Mouse (Mus musculus) forebrain, embryonic 14.5 days (tissue): ENCODE data around the gene Ggta1. TPM values are rescaled to one million over a fixed set of nuclear protein-coding genes. Genes with fewer than 3 reads are reported as not detected.

ENCODE experiments used
- ATAC-seq: fragments of 200-750 bp; cut with Nextera tagmentation; 2 replicates; pipeline ENCODE4 v1.8.0; 2017; ENCODE audit warnings: mild to moderate bottlenecking, moderate library complexity
- DNase-seq: peaks from one replicate; pipeline ENCODE4 v3.0.0-alpha.2; 2015; ENCODE audit warnings: low spot score
- H3K27ac ChIP-seq: fragments of 300-500 bp; sonication (generic); 2 replicates; pipeline ENCODE4 v1.5.1; 2014; ENCODE audit warnings: low read depth, mild to moderate bottlenecking, control low read depth, low read length, moderate library complexity
- H3K27me3 ChIP-seq: fragments of 300-500 bp; sonication (generic); replicated peaks from 2 replicates; pipeline ENCODE4 v1.6.1; 2014; ENCODE audit warnings: low read length, control low read depth, mixed read lengths; ENCODE audit not compliant: control insufficient read depth, insufficient read depth
- H3K36me3 ChIP-seq: fragments of 300-500 bp; sonication (generic); 2 replicates; pipeline ENCODE4 v1.6.1; 2014; ENCODE audit warnings: low read length, control low read depth; ENCODE audit not compliant: control insufficient read depth, insufficient read depth
- H3K4me1 ChIP-seq: fragments of 300-500 bp; sonication (generic); 2 replicates; pipeline ENCODE4 v1.6.1; 2014; ENCODE audit warnings: antibody characterized with exemption, low read length, control low read depth; ENCODE audit not compliant: control insufficient read depth, insufficient read depth
- H3K4me2 ChIP-seq: fragments of 300-500 bp; sonication (generic); 2 replicates; pipeline ENCODE4 v1.6.1; 2014; ENCODE audit warnings: mild to moderate bottlenecking, control low read depth, low read length
- H3K4me3 ChIP-seq: fragments of 300-500 bp; sonication (generic); 2 replicates; pipeline ENCODE4 v1.5.1; 2014; ENCODE audit warnings: low read depth, low read length, control low read depth
- H3K9ac ChIP-seq: fragments of 300-500 bp; sonication (generic); 2 replicates; pipeline ENCODE4 v1.6.1; 2014; ENCODE audit warnings: mild to moderate bottlenecking, low read length, control low read depth, moderate library complexity
- H3K9me3 ChIP-seq: fragments of 300-500 bp; sonication (generic); replicated peaks from 2 replicates; pipeline ENCODE4 v1.6.1; 2016; ENCODE audit warnings: low read length, control low read depth, mixed read lengths; ENCODE audit not compliant: control insufficient read depth
- WGBS: fragments of 180-500 bp; shearing (Covaris S2); extraction: QIAGEN DNeasy Blood & Tissue Kit; methylation state at CpG from one replicate; pipeline ENCODE4 v1.1.7; 2014; 5-methylcytosine and 5-hydroxymethylcytosine counted together
- polyA plus RNA-seq: library from polyadenylated mRNA; unstranded; fragments of >200 nt; fragmentation: Nextera tagmentation; extraction: Ambion mirVana; gene quantifications from 2 replicates; pipeline ENCODE4 v1.2.1, GENCODE M21; 2014

The Ggta1 gene
- polyA plus RNA-seq, 1 experiment from 2014 or later, result 6.1 TPM

GRCm38 (mm10) chr2:35412246-35412645, 50.8 kb downstream of the Ggta1 start:
- Histone ChIP-seq H3K27ac (no peak overlapping the region), H3K4me2 (no peak overlapping the region), H3K36me3 (no peaks in the 10 kb centered on the region), H3K9ac (no peak overlapping the region), H3K4me1 (no peaks in the 10 kb centered on the region), H3K9me3 (no peaks in the 10 kb centered on the region), H3K4me3 (no peak overlapping the region), H3K27me3 (no peaks in the 10 kb centered on the region)
- ATAC-seq (no peak), DNase-seq (no peak)
- WGBS, result 78% methylated on average over 2 of the region's 2 CpGs

DNA sequence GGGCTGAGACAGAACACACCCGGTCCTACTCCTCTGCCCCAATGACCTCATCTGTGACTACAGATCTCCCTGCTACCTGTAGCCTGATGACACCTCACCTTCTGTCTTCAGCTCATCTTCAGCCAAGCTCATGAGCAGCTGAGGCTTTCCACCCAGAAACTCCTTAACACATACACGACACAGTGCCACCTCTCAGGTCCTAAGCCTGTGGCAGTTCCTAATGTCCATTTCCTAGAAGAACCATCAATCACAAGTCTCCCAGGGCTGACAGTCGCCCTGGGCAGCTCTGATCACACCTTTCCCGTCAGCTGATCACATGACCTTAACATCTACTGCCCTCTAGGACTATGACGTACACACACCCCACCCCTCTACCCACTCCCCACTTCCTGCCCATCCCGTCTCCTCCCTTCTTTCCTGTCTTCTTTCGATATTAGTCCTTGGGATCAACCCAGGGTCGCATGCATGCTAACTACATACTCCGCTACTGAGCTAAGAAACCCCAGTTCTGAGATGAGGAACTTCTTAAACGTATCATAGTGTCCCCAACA, 51.3 kb downstream of the Ggta1 start:
- H3K9me3 ChIP-seq, result no peaks in the 10 kb centered on the region
- no peak overlapping the region for H3K9ac ChIP-seq
- H3K4me2 ChIP-seq, result no peak overlapping the region
- no peak overlapping the region for H3K4me3 ChIP-seq
- no peak overlapping the region for H3K27ac ChIP-seq
- no peaks in the 10 kb centered on the region for H3K27me3 ChIP-seq
- H3K4me1 ChIP-seq, result no peaks in the 10 kb centered on the region
- DNase-seq (no peak), ATAC-seq (no peak)
- 83% methylated on average over 10 of the region's 10 CpGs for WGBS
- H3K36me3 ChIP-seq, result no peaks in the 10 kb centered on the region

DNA sequence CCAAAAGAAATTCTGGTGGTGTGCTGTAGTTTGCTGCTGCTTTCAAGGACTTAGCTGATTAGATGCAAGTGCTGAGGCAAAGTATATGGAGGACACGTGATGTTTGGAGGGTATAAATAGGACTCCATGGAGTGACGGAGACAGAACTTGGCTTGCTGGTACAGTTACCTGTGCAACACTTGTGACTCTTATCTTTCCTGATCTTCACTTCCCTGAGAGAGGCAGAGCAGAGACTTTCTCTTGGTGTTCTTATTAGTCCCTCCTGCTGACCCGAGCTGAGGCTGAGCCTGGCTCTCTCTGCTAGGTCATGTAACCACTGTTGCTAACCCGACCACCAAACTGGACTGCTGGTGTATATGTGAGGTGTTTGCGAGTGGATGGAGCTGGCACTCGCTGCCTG, 53.6 kb downstream of the Ggta1 start:
- ATAC-seq (no peak), DNase-seq (no peak)
- Histone ChIP-seq H3K9me3 (no peaks in the 10 kb centered on the region), H3K4me2 (no peak overlapping the region), H3K36me3 (no peaks in the 10 kb centered on the region), H3K4me1 (no peaks in the 10 kb centered on the region), H3K9ac (no peak overlapping the region), H3K27ac (no peak overlapping the region), H3K4me3 (no peak overlapping the region), H3K27me3 (no peaks in the 10 kb centered on the region)
- WGBS, result 86% methylated on average over 6 of the region's 6 CpGs

DNA sequence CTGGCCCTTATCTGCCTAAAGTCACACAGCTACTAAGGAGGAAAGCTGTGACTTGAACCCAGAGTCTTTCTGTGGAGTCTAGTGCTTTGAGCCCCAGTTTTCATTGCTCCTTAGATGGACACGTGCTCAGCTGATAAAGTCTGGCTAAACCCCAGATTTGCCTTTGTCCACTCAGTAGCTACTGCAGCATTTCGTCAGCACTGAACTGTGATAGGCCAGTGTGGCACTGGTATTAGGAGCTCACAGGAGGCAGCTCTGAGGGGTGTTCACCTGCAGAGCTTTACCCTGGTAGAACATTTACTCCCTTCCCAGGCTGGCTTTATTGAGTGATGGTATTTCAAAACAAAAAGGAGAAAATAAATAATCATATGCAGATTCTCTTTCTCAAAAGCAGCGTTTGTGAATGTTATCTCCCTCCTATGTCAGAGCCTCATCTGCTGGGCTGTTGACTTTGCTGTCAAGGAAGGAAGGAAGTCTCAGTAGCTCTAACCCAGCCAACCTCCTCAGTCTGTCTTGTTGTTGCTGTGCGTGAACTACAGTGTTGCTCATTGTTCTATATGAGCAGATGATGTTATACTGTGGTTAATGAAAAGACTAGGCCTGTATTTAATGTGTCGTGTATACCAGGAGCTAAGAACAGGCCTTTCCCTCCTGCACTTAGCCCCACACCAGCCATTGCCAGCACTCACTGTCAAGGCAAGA, 54.5 kb downstream of the Ggta1 start:
- no peaks in the 10 kb centered on the region for H3K27me3 ChIP-seq

GRCm38 (mm10) chr2:35407878-35408277, 55.2 kb downstream of the Ggta1 start:
- Histone ChIP-seq H3K9me3 (no peaks in the 10 kb centered on the region), H3K27me3 (no peaks in the 10 kb centered on the region), H3K36me3 (no peaks in the 10 kb centered on the region), H3K9ac (no peak overlapping the region), H3K4me3 (no peak overlapping the region), H3K27ac (no peak overlapping the region), H3K4me1 (no peaks in the 10 kb centered on the region), H3K4me2 (no peak overlapping the region)
- 79% methylated on average over 7 of the region's 7 CpGs for WGBS
- no peak for DNase-seq
- ATAC-seq, result no peak

More for the DNA sequence above, 54.5 kb downstream of the Ggta1 start:
- Histone ChIP-seq H3K4me2 (no peak overlapping the region), H3K9ac (no peak overlapping the region), H3K36me3 (no peaks in the 10 kb centered on the region), H3K27ac (no peak overlapping the region), H3K4me1 (no peaks in the 10 kb centered on the region), H3K4me3 (no peak overlapping the region), H3K9me3 (no peaks in the 10 kb centered on the region)
- 80% methylated on average over 5 of the region's 5 CpGs for WGBS
- ATAC-seq, result no peak
- DNase-seq, result no peak

GRCm38 (mm10) chr2:35407266-35407665, 55.8 kb downstream of the Ggta1 start:
- no peaks in the 10 kb centered on the region for H3K36me3 ChIP-seq
- no peak for ATAC-seq
- H3K27me3 ChIP-seq, result no peaks in the 10 kb centered on the region
- H3K4me1 ChIP-seq, result no peaks in the 10 kb centered on the region
- H3K27ac ChIP-seq, result no peak overlapping the region
- no peak overlapping the region for H3K4me2 ChIP-seq
- no peaks in the 10 kb centered on the region for H3K9me3 ChIP-seq
- 80% methylated on average over 6 of the region's 6 CpGs for WGBS
- DNase-seq, result no peak
- no peak overlapping the region for H3K9ac ChIP-seq
- no peak overlapping the region for H3K4me3 ChIP-seq

GRCm38 (mm10) chr2:35406611-35407010, 56.4 kb downstream of the Ggta1 start:
- H3K9ac ChIP-seq, result no peak overlapping the region
- DNase-seq (no peak), ATAC-seq (no peak)
- no peak overlapping the region for H3K4me2 ChIP-seq
- no peaks in the 10 kb centered on the region for H3K4me1 ChIP-seq
- H3K4me3 ChIP-seq, result no peak overlapping the region
- H3K36me3 ChIP-seq, result no peaks in the 10 kb centered on the region
- H3K9me3 ChIP-seq, result no peaks in the 10 kb centered on the region
- 69% methylated on average over 1 of the region's 1 CpGs for WGBS
- no peak overlapping the region for H3K27ac ChIP-seq
- no peaks in the 10 kb centered on the region for H3K27me3 ChIP-seq

GRCm38 (mm10) chr2:35402391-35402790, 60.6 kb downstream of the Ggta1 start:
- 93% methylated on average over 16 of the region's 16 CpGs for WGBS
- no peaks in the 10 kb centered on the region for H3K36me3 ChIP-seq
- no peaks in the 10 kb centered on the region for H3K9me3 ChIP-seq
- no peak overlapping the region for H3K4me2 ChIP-seq
- H3K27ac ChIP-seq, result no peak overlapping the region
- H3K4me3 ChIP-seq, result no peak overlapping the region
- H3K9ac ChIP-seq, result no peak overlapping the region
- DNase-seq, result no peak
- ATAC-seq, result no peak
- no peaks in the 10 kb centered on the region for H3K27me3 ChIP-seq
- no peaks in the 10 kb centered on the region for H3K4me1 ChIP-seq

DNA sequence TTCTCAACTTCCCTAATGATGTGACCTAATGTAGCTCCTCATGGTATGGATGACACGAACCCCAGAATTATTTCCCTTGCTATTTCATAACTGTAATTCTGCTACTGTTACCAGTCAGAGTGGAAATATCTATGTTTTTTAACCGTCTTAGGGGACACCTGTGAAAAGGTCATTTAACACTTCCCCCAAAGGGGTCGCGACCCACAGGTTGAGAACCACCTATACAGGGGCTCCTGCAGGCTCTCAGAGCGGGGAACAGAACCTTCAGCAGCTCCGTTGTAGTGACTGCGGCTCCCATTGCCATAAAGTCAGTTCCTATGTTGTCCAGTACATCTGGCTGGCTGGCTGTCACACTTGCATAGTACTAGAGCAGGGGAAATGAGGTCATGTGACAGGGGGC, 62.3 kb downstream of the Ggta1 start:
- Histone ChIP-seq H3K27ac (no peak overlapping the region), H3K4me3 (no peak overlapping the region), H3K9me3 (no peaks in the 10 kb centered on the region), H3K36me3 (no peaks in the 10 kb centered on the region), H3K4me1 (no peaks in the 10 kb centered on the region), H3K27me3 (no peaks in the 10 kb centered on the region), H3K9ac (no peak overlapping the region), H3K4me2 (no peak overlapping the region)
- ATAC-seq (no peak), DNase-seq (no peak)
- 86% methylated on average over 7 of the region's 7 CpGs for WGBS
